Mouse (Mus musculus) limb, embryonic 12.5 days (tissue): ENCODE data around the gene Tfdp2. TPM values are rescaled to one million over a fixed set of nuclear protein-coding genes. Genes with fewer than 3 reads are reported as not detected.

Experiments
- ATAC-seq: fragments of 200-750 bp; cut with Nextera tagmentation; 2 replicates; pipeline ENCODE4 v1.8.0; 2017; ENCODE audit warnings: low read depth, moderate TSS enrichment; ENCODE audit not compliant: insufficient number of reproducible peaks, insufficient read depth, low FRiP score, low TSS enrichment
- H3K27ac ChIP-seq: fragments of 300-500 bp; sonication (generic); 2 replicates; pipeline ENCODE4 v1.5.1; 2016; ENCODE audit warnings: mild to moderate bottlenecking, moderate library complexity
- H3K27me3 ChIP-seq: fragments of 300-500 bp; sonication (generic); 2 replicates; pipeline ENCODE4 v1.6.1; 2016; ENCODE audit warnings: mild to moderate bottlenecking, moderate library complexity
- H3K36me3 ChIP-seq: fragments of 300-500 bp; sonication (generic); 2 replicates; pipeline ENCODE4 v1.6.1; 2016; ENCODE audit warnings: mild to moderate bottlenecking, moderate library complexity
- H3K4me1 ChIP-seq: fragments of 300-500 bp; sonication (generic); replicated peaks from 2 replicates; pipeline ENCODE4 v1.6.1; 2016
- H3K4me2 ChIP-seq: fragments of 300-500 bp; sonication (generic); 2 replicates; pipeline ENCODE4 v1.6.1; 2016; ENCODE audit warnings: mild to moderate bottlenecking, moderate library complexity
- H3K4me3 ChIP-seq: fragments of 300-500 bp; sonication (generic); replicated peaks from 2 replicates; pipeline ENCODE4 v1.5.1; 2016; ENCODE audit warnings: mild to moderate bottlenecking
- H3K9ac ChIP-seq: fragments of 300-500 bp; sonication (generic); replicated peaks from 2 replicates; pipeline ENCODE4 v1.6.1; 2016; ENCODE audit warnings: mild to moderate bottlenecking, moderate library complexity
- H3K9me3 ChIP-seq: fragments of 300-500 bp; sonication (generic); 2 replicates; pipeline ENCODE4 v1.6.1; 2016; ENCODE audit warnings: mild to moderate bottlenecking, moderate library complexity
- WGBS: fragments of 180-500 bp; shearing (Covaris S2); methylation state at CpG from one replicate; pipeline ENCODE4 v1.1.7; 2016; 5-methylcytosine and 5-hydroxymethylcytosine counted together
- polyA plus RNA-seq: library from polyadenylated mRNA; unstranded; fragments of >200 nt; fragmentation: Nextera tagmentation; extraction: Ambion mirVana; gene quantifications from 2 replicates; pipeline ENCODE4 v1.2.1, GENCODE M21; 2016

The Tfdp2 gene
- polyA plus RNA-seq, 1 experiment from 2014 or later = 60.7 TPM

- H3K27me3 ChIP-seq = no peaks in the 10 kb centered on the region
- H3K4me1 ChIP-seq = no peaks in the 10 kb centered on the region
- WGBS = 88% methylated on average over 3 of the region's 3 CpGs
- no peak overlapping the region for H3K9ac ChIP-seq
- H3K27ac ChIP-seq = no peak overlapping the region
- no peaks in the 10 kb centered on the region for H3K9me3 ChIP-seq
- H3K36me3 ChIP-seq = peaks cover 92% of the 10 kb centered on the region
- H3K4me3 ChIP-seq = no peak overlapping the region
- no peak overlapping the region for H3K4me2 ChIP-seq
- ATAC-seq = no peak
Measured at GRCm38 (mm10) chr9:96312074-96312473, 116.0 kb downstream of the Tfdp2 start.

- 95% methylated on average over 5 of the region's 5 CpGs for WGBS
- peaks cover 60% of the 10 kb centered on the region for H3K36me3 ChIP-seq
- H3K9me3 ChIP-seq = no peaks in the 10 kb centered on the region
- no peak overlapping the region for H3K9ac ChIP-seq
- H3K27me3 ChIP-seq = no peaks in the 10 kb centered on the region
- H3K4me3 ChIP-seq = no peak overlapping the region
- no peak for ATAC-seq
- H3K4me2 ChIP-seq = no peak overlapping the region
- H3K27ac ChIP-seq = no peak overlapping the region
- no peaks in the 10 kb centered on the region for H3K4me1 ChIP-seq
Measured at GRCm38 (mm10) chr9:96319333-96319732, 123.3 kb downstream of the Tfdp2 start.

GRCm38 (mm10) chr9:96320551-96320980 lies 124.5 kb downstream of the Tfdp2 start:
- no peaks in the 10 kb centered on the region for H3K4me1 ChIP-seq
- no peak overlapping the region for H3K4me3 ChIP-seq
- H3K36me3 ChIP-seq = peaks cover 49% of the 10 kb centered on the region
- no peaks in the 10 kb centered on the region for H3K27me3 ChIP-seq
- 91% methylated on average over 6 of the region's 6 CpGs for WGBS
- no peak for ATAC-seq
- H3K9me3 ChIP-seq = no peaks in the 10 kb centered on the region
- no peak overlapping the region for H3K9ac ChIP-seq
- H3K27ac ChIP-seq = no peak overlapping the region
- H3K4me2 ChIP-seq = no peak overlapping the region

GRCm38 (mm10) chr9:96322411-96323152 lies 126.5 kb downstream of the Tfdp2 start:
- Histone ChIP-seq H3K9me3 (no peaks in the 10 kb centered on the region), H3K27me3 (no peaks in the 10 kb centered on the region), H3K4me3 (no peak overlapping the region), H3K4me2 (no peak overlapping the region), H3K36me3 (peaks cover 31% of the 10 kb centered on the region), H3K9ac (no peak overlapping the region), H3K27ac (no peak overlapping the region), H3K4me1 (0 out of 2 replicates have a peak, but pooled peaks cover 3% of the 10 kb centered on the region)
- ATAC-seq = no peak
- WGBS = 89% methylated on average over 15 of the region's 15 CpGs

GRCm38 (mm10) chr9:96324502-96324901 lies 128.4 kb downstream of the Tfdp2 start:
- Histone ChIP-seq H3K9me3 (no peaks in the 10 kb centered on the region), H3K4me3 (no peak overlapping the region), H3K4me1 (0 out of 2 replicates have a peak, but pooled peaks cover 3% of the 10 kb centered on the region), H3K36me3 (peaks cover 15% of the 10 kb centered on the region; the same call in 1 of the 2 replicates), H3K9ac (no peak overlapping the region), H3K27ac (no peak overlapping the region), H3K4me2 (no peak overlapping the region), H3K27me3 (no peaks in the 10 kb centered on the region)
- ATAC-seq = no peak
- WGBS = 82% methylated on average over 4 of the region's 4 CpGs

- Histone ChIP-seq H3K4me3 (no peak overlapping the region), H3K9me3 (no peaks in the 10 kb centered on the region), H3K27ac (no peak overlapping the region), H3K4me2 (no peak overlapping the region), H3K27me3 (no peaks in the 10 kb centered on the region), H3K4me1 (0 out of 2 replicates have a peak, but pooled peaks cover 3% of the 10 kb centered on the region), H3K36me3 (peaks cover 11% of the 10 kb centered on the region; the same call in 1 of the 2 replicates), H3K9ac (no peak overlapping the region)
- WGBS = 76% methylated on average over 6 of the region's 6 CpGs
- ATAC-seq = no peak
Measured at GRCm38 (mm10) chr9:96326496-96326923, 130.4 kb downstream of the Tfdp2 start.

- Histone ChIP-seq H3K9me3 (no peaks in the 10 kb centered on the region), H3K4me1 (0 out of 2 replicates have a peak, but pooled peaks cover 3% of the 10 kb centered on the region), H3K4me2 (no peak overlapping the region), H3K27ac (no peak overlapping the region), H3K36me3 (peaks cover 22% of the 10 kb centered on the region), H3K9ac (no peak overlapping the region), H3K4me3 (no peak overlapping the region), H3K27me3 (no peaks in the 10 kb centered on the region)
- whole genome bisulfite sequencing = 83% methylated on average over 4 of the region's 4 CpGs
- no peak for ATAC-seq
Measured at GRCm38 (mm10) chr9:96328226-96328625, 132.2 kb downstream of the Tfdp2 start.

- WGBS = 93% methylated on average over 5 of the region's 5 CpGs
Measured at GRCm38 (mm10) chr9:96331146-96331545, 135.1 kb downstream of the Tfdp2 start.

GRCm38 (mm10) chr9:96345750-96346149 lies 149.7 kb downstream of the Tfdp2 start:
- ATAC-seq = no peak
- Histone ChIP-seq H3K9ac (no peak overlapping the region), H3K9me3 (no peaks in the 10 kb centered on the region), H3K27ac (no peak overlapping the region), H3K4me1 (0 out of 2 replicates have a peak, but pooled peaks cover 7% of the 10 kb centered on the region), H3K4me2 (no peak overlapping the region), H3K27me3 (no peaks in the 10 kb centered on the region), H3K4me3 (no peak overlapping the region), H3K36me3 (peaks cover 39% of the 10 kb centered on the region)
- 88% methylated on average over 3 of the region's 3 CpGs for WGBS

More at GRCm38 (mm10) chr9:96331146-96331545, 135.1 kb downstream of the Tfdp2 start:
- H3K9me3 ChIP-seq = no peaks in the 10 kb centered on the region
- H3K4me3 ChIP-seq = no peak overlapping the region
- no peak overlapping the region for H3K27ac ChIP-seq
- ATAC-seq = no peak
- no peak overlapping the region for H3K9ac ChIP-seq
- 0 out of 2 replicates have a peak, but pooled peaks cover 3% of the 10 kb centered on the region for H3K4me1 ChIP-seq
- no peak overlapping the region for H3K4me2 ChIP-seq
- peaks cover 49% of the 10 kb centered on the region for H3K36me3 ChIP-seq
- no peaks in the 10 kb centered on the region for H3K27me3 ChIP-seq

- Histone ChIP-seq H3K9me3 (no peaks in the 10 kb centered on the region), H3K27ac (no peak overlapping the region), H3K27me3 (no peaks in the 10 kb centered on the region)
Measured at GRCm38 (mm10) chr9:96348885-96349284, 152.8 kb downstream of the Tfdp2 start.

GRCm38 (mm10) chr9:96350010-96350409 lies 153.9 kb downstream of the Tfdp2 start:
- no peak overlapping the region for H3K4me3 ChIP-seq
- H3K27me3 ChIP-seq = no peaks in the 10 kb centered on the region
- H3K36me3 ChIP-seq = peaks cover 11% of the 10 kb centered on the region; the same call in 1 of the 2 replicates
- H3K4me2 ChIP-seq = no peak overlapping the region
- 0 out of 2 replicates have a peak, but pooled peaks cover 7% of the 10 kb centered on the region for H3K4me1 ChIP-seq
- H3K9me3 ChIP-seq = no peaks in the 10 kb centered on the region
- H3K27ac ChIP-seq = no peak overlapping the region
- ATAC-seq = no peak
- H3K9ac ChIP-seq = no peak overlapping the region
- WGBS = 43% methylated on average over 4 of the region's 4 CpGs

More at GRCm38 (mm10) chr9:96348885-96349284, 152.8 kb downstream of the Tfdp2 start:
- no peak overlapping the region for H3K4me3 ChIP-seq
- no peak overlapping the region for H3K4me2 ChIP-seq
- ATAC-seq = no peak
- H3K9ac ChIP-seq = no peak overlapping the region
- H3K4me1 ChIP-seq = 0 out of 2 replicates have a peak, but pooled peaks cover 7% of the 10 kb centered on the region
- WGBS = 91% methylated on average over 5 of the region's 5 CpGs
- peaks cover 17% of the 10 kb centered on the region; the same call in 1 of the 2 replicates for H3K36me3 ChIP-seq
